Mouse (Mus musculus) cerebellum, adult 8-10 months (tissue): ENCODE measurements at regions not wholly inside any gene's neighbourhood (a gene's known extent, or its start where the extent isn't known, plus 50 kb on each side); places are given as distances from the start of the nearest gene placed in this dataset.

Experiments used
- DNase-seq: peaks from one replicate; pipeline ENCODE4 v3.0.0; 2022

- DNase-seq = no peak
Measured at GRCm38 (mm10) chr16:30163303-30163702, 99.1 kb downstream of the Hes1 start.

GRCm38 (mm10) chr16:30165667-30166180 lies 101.5 kb downstream of the Hes1 start:
- no peak for DNase-seq

- DNase-seq = no peak
Measured at GRCm38 (mm10) chr16:30171381-30172079, 95.8 kb downstream of the Cpn2 start.

GRCm38 (mm10) chr16:30172136-30172731 lies 95.1 kb downstream of the Cpn2 start:
- no peak for DNase-seq

GRCm38 (mm10) chr16:30172798-30173202 lies 94.5 kb downstream of the Cpn2 start:
- DNase-seq = no peak

- DNase-seq = no peak
Measured at GRCm38 (mm10) chr16:30173953-30174874, 93.1 kb downstream of the Cpn2 start.

- no peak for DNase-seq
Measured at GRCm38 (mm10) chr16:30176306-30176705, 91.0 kb downstream of the Cpn2 start.

- DNase-seq = no peak
Measured at GRCm38 (mm10) chr16:30177769-30178168, 89.5 kb downstream of the Cpn2 start.

- DNase-seq = no peak
Measured at GRCm38 (mm10) chr16:30178596-30178995, 88.7 kb downstream of the Cpn2 start.

- no peak for DNase-seq
Measured at GRCm38 (mm10) chr16:30179504-30179976, 87.8 kb downstream of the Cpn2 start.

- no peak for DNase-seq
Measured at GRCm38 (mm10) chr16:30181116-30181515, 86.2 kb downstream of the Cpn2 start.

- DNase-seq = no peak
Measured at GRCm38 (mm10) chr16:30184591-30185265, 82.6 kb downstream of the Cpn2 start.

- DNase-seq = no peak
Measured at GRCm38 (mm10) chr16:30185707-30186106, 81.6 kb downstream of the Cpn2 start.

- no peak for DNase-seq
Measured at GRCm38 (mm10) chr16:30186201-30186700, 81.0 kb downstream of the Cpn2 start.

GRCm38 (mm10) chr16:30186701-30187270 lies 80.5 kb downstream of the Cpn2 start:
- DNase-seq = no peak

GRCm38 (mm10) chr16:30187400-30187799 lies 79.9 kb downstream of the Cpn2 start:
- no peak for DNase-seq

GRCm38 (mm10) chr16:30187907-30188414 lies 79.3 kb downstream of the Cpn2 start:
- peak; percentile 90 for DNase-seq

GRCm38 (mm10) chr16:30188769-30189430 lies 78.4 kb downstream of the Cpn2 start:
- peak; percentile 60 for DNase-seq

- DNase-seq = no peak
Measured at GRCm38 (mm10) chr16:30190351-30190750, 76.9 kb downstream of the Cpn2 start.

GRCm38 (mm10) chr16:30190935-30191514 lies 76.3 kb downstream of the Cpn2 start:
- no peak for DNase-seq
